Mouse (Mus musculus): ENCODE results near the gene Hectd2. TPM values are rescaled to one million over a fixed set of nuclear protein-coding genes. Genes with fewer than 3 reads are reported as not detected.
A peak's percentile ranks its signal among the peaks of the same experiment; 100 is the strongest.

The Hectd2 gene
- polyA plus RNA-seq, 1 experiment from 2014 or later = 6.0 TPM

GRCm38 (mm10) chr19:36535878-36536277 lies 18.6 kb upstream of the Hectd2 start:
- Histone ChIP-seq H3K4me3 (no peak overlapping the region), H3K27me3 (replicated peaks) (peaks cover 10% of the 10 kb centered on the region), H3K9me3 (no peaks in the 10 kb centered on the region), H3K4me1 (peaks cover 29% of the 10 kb centered on the region), H3K4me2 (no peak overlapping the region), H3K36me3 (no peaks in the 10 kb centered on the region), H3K27ac (replicated peaks) (no peak overlapping the region), H3K9ac (no peak overlapping the region)
- no peak for ATAC-seq (ENCODE audit: extremely low read depth, insufficient number of reproducible peaks, low FRiP score, low TSS enrichment)
- 60% methylated on average over 6 of the region's 6 CpGs for WGBS

GRCm38 (mm10) chr19:36536929-36537328 lies 17.5 kb upstream of the Hectd2 start:
- Histone ChIP-seq H3K4me3 (no peak overlapping the region), H3K27ac (replicated peaks) (no peak overlapping the region), H3K4me1 (peaks cover 29% of the 10 kb centered on the region), H3K9ac (no peak overlapping the region), H3K9me3 (no peaks in the 10 kb centered on the region), H3K27me3 (replicated peaks) (peaks cover 10% of the 10 kb centered on the region), H3K4me2 (no peak overlapping the region), H3K36me3 (no peaks in the 10 kb centered on the region)
- 79% methylated on average over 11 of the region's 11 CpGs for WGBS
- no peak for ATAC-seq (ENCODE audit: extremely low read depth, insufficient number of reproducible peaks, low FRiP score, low TSS enrichment)

GRCm38 (mm10) chr19:36538528-36538927 lies 15.9 kb upstream of the Hectd2 start:
- WGBS = 7% methylated on average over 4 of the region's 4 CpGs
- Histone ChIP-seq H3K9ac (no peak overlapping the region), H3K27me3 (replicated peaks) (peaks cover 10% of the 10 kb centered on the region), H3K4me3 (no peak overlapping the region), H3K9me3 (no peaks in the 10 kb centered on the region), H3K36me3 (no peaks in the 10 kb centered on the region), H3K4me1 (peaks cover 29% of the 10 kb centered on the region), H3K27ac (replicated peaks) (no peak overlapping the region), H3K4me2 (no peak overlapping the region)
- ATAC-seq (ENCODE audit: extremely low read depth, insufficient number of reproducible peaks, low FRiP score, low TSS enrichment) = no peak

- 89% methylated on average over 2 of the region's 2 CpGs for WGBS
- Histone ChIP-seq H3K27me3 (replicated peaks) (peaks cover 10% of the 10 kb centered on the region), H3K9me3 (no peaks in the 10 kb centered on the region), H3K4me1 (peaks cover 24% of the 10 kb centered on the region), H3K4me2 (no peak overlapping the region), H3K27ac (replicated peaks) (no peak overlapping the region), H3K36me3 (no peaks in the 10 kb centered on the region), H3K9ac (no peak overlapping the region), H3K4me3 (no peak overlapping the region)
- no peak for ATAC-seq (ENCODE audit: extremely low read depth, insufficient number of reproducible peaks, low FRiP score, low TSS enrichment)
These were observed 15.1 kb upstream of the Hectd2 start for GRCm38 (mm10) chr19:36539311-36539710.

- Histone ChIP-seq H3K27ac (replicated peaks) (no peak overlapping the region), H3K36me3 (no peaks in the 10 kb centered on the region), H3K4me3 (no peak overlapping the region), H3K27me3 (replicated peaks) (peaks cover 10% of the 10 kb centered on the region), H3K4me1 (peaks cover 16% of the 10 kb centered on the region), H3K9me3 (no peaks in the 10 kb centered on the region), H3K4me2 (no peak overlapping the region), H3K9ac (no peak overlapping the region)
- ATAC-seq (ENCODE audit: extremely low read depth, insufficient number of reproducible peaks, low FRiP score, low TSS enrichment) = no peak
- WGBS = 40% methylated on average over 10 of the region's 10 CpGs
These were observed 14.3 kb upstream of the Hectd2 start for GRCm38 (mm10) chr19:36540012-36540606.

GRCm38 (mm10) chr19:36540776-36541175 lies 13.7 kb upstream of the Hectd2 start:
- H3K27ac ChIP-seq (replicated peaks) = no peak overlapping the region
- H3K4me3 ChIP-seq = no peak overlapping the region
- no peaks in the 10 kb centered on the region for H3K36me3 ChIP-seq
- H3K9me3 ChIP-seq = no peaks in the 10 kb centered on the region
- peaks cover 11% of the 10 kb centered on the region for H3K4me1 ChIP-seq
- H3K27me3 ChIP-seq (replicated peaks) = peaks cover 10% of the 10 kb centered on the region
- H3K9ac ChIP-seq = no peak overlapping the region
- 75% methylated on average over 7 of the region's 7 CpGs for WGBS
- no peak overlapping the region for H3K4me2 ChIP-seq
- no peak for ATAC-seq (ENCODE audit: extremely low read depth, insufficient number of reproducible peaks, low FRiP score, low TSS enrichment)

GRCm38 (mm10) chr19:36553561-36554045 lies 836 bp upstream of the Hectd2 start:
- ATAC-seq (ENCODE audit: extremely low read depth, insufficient number of reproducible peaks, low FRiP score, low TSS enrichment) = no peak
- Histone ChIP-seq H3K4me1 (peaks cover 9% of the 10 kb centered on the region), H3K27me3 (replicated peaks) (peaks cover 19% of the 10 kb centered on the region), H3K4me2 (peak overlapping the region; percentile 95), H3K9ac (peak overlapping the region; percentile 91), H3K4me3 (peak overlapping the region; percentile 89), H3K27ac (replicated peaks) (peak overlapping the region; percentile 50; the same call in 1 of the 2 replicates), H3K36me3 (no peaks in the 10 kb centered on the region), H3K9me3 (no peaks in the 10 kb centered on the region)
- 4% methylated on average over 20 of the region's 20 CpGs for WGBS

- Histone ChIP-seq H3K4me1 (peaks cover 9% of the 10 kb centered on the region), H3K27ac (replicated peaks) (peak overlapping the region; percentile 87), H3K9ac (peak overlapping the region; percentile 96), H3K36me3 (no peaks in the 10 kb centered on the region), H3K9me3 (no peaks in the 10 kb centered on the region), H3K4me2 (peak overlapping the region; percentile 87), H3K4me3 (peak overlapping the region; percentile 89), H3K27me3 (replicated peaks) (peaks cover 19% of the 10 kb centered on the region)
- under 1% methylated on average over 48 of the region's 53 CpGs for WGBS
- 0 out of 2 replicates have a peak, but pooled peaks have one; percentile 35 for ATAC-seq (ENCODE audit: extremely low read depth, insufficient number of reproducible peaks, low FRiP score, low TSS enrichment)
These were observed 551 bp downstream of the Hectd2 start for GRCm38 (mm10) chr19:36554785-36555595.

- H3K4me3 ChIP-seq = no peak overlapping the region
- H3K36me3 ChIP-seq = no peaks in the 10 kb centered on the region
- 71% methylated on average over 5 of the region's 5 CpGs for WGBS
- H3K4me2 ChIP-seq = no peak overlapping the region
- H3K9ac ChIP-seq = no peak overlapping the region
- no peak overlapping the region for H3K27ac ChIP-seq (replicated peaks)
- no peaks in the 10 kb centered on the region for H3K9me3 ChIP-seq
- H3K4me1 ChIP-seq = peaks cover 22% of the 10 kb centered on the region
- ATAC-seq (ENCODE audit: extremely low read depth, insufficient number of reproducible peaks, low FRiP score, low TSS enrichment) = no peak
- no peaks in the 10 kb centered on the region for H3K27me3 ChIP-seq (replicated peaks)
These were observed 4.9 kb downstream of the Hectd2 start for GRCm38 (mm10) chr19:36559331-36559730.

- no peak overlapping the region for H3K4me3 ChIP-seq
These were observed 5.7 kb downstream of the Hectd2 start for GRCm38 (mm10) chr19:36560160-36560559.

GRCm38 (mm10) chr19:36561171-36561570 lies 6.7 kb downstream of the Hectd2 start:
- Histone ChIP-seq H3K27me3 (replicated peaks) (no peaks in the 10 kb centered on the region), H3K27ac (replicated peaks) (no peak overlapping the region), H3K9me3 (no peaks in the 10 kb centered on the region), H3K4me3 (no peak overlapping the region), H3K9ac (no peak overlapping the region), H3K36me3 (no peaks in the 10 kb centered on the region), H3K4me2 (no peak overlapping the region), H3K4me1 (peaks cover 20% of the 10 kb centered on the region)
- ATAC-seq (ENCODE audit: extremely low read depth, insufficient number of reproducible peaks, low FRiP score, low TSS enrichment) = no peak
- WGBS = 36% methylated on average over 2 of the region's 2 CpGs

More at GRCm38 (mm10) chr19:36560160-36560559, 5.7 kb downstream of the Hectd2 start:
- Histone ChIP-seq H3K27me3 (replicated peaks) (no peaks in the 10 kb centered on the region), H3K9me3 (no peaks in the 10 kb centered on the region), H3K9ac (no peak overlapping the region), H3K4me2 (no peak overlapping the region), H3K4me1 (peaks cover 25% of the 10 kb centered on the region), H3K27ac (replicated peaks) (no peak overlapping the region), H3K36me3 (no peaks in the 10 kb centered on the region)
- no peak for ATAC-seq (ENCODE audit: extremely low read depth, insufficient number of reproducible peaks, low FRiP score, low TSS enrichment)
- 27% methylated on average over 2 of the region's 2 CpGs for whole genome bisulfite sequencing

Measured in heart, embryonic 13.5 days (tissue).